Mouse (Mus musculus) liver, adult 2 months (tissue): Measurements from ENCODE around the gene Dact3. TPM values are rescaled to one million over a fixed set of nuclear protein-coding genes. Genes with fewer than 3 reads are reported as not detected.

Experiments
- DNase-seq: peaks from one replicate; pipeline ENCODE4 v3.0.0-alpha.2; 2011; ENCODE audit warnings: low read depth, low spot score; ENCODE audit errors: extremely low read depth
- H3K27ac ChIP-seq: fragments of 200-500 bp; replicated peaks from 2 replicates; pipeline ENCODE4 v1.5.1; 2012; ENCODE audit warnings: low read depth, mild to moderate bottlenecking, control low read depth, inconsistent platforms, low read length; ENCODE audit not compliant: insufficient read depth
- H3K27me3 ChIP-seq: fragments of 200-500 bp; 2 replicates; pipeline ENCODE4 v1.6.1; 2012; ENCODE audit warnings: mild to moderate bottlenecking, moderate library complexity, low read length, inconsistent platforms; ENCODE audit not compliant: control insufficient read depth, insufficient read depth
- H3K36me3 ChIP-seq: fragments of 200-500 bp; 2 replicates; pipeline ENCODE4 v1.6.1; 2012; ENCODE audit warnings: low read length, inconsistent platforms; ENCODE audit not compliant: control insufficient read depth, insufficient read depth
- H3K4me1 ChIP-seq: fragments of 200-500 bp; 2 replicates; pipeline ENCODE4 v1.6.1; 2011; ENCODE audit warnings: low read length; ENCODE audit not compliant: control insufficient read depth, insufficient read depth
- H3K4me3 ChIP-seq: fragments of 200-500 bp; 2 replicates; pipeline ENCODE4 v1.5.1; 2011; ENCODE audit warnings: low read depth, mild to moderate bottlenecking, control low read depth, low read length, moderate library complexity; ENCODE audit not compliant: insufficient read depth
- H3K79me2 ChIP-seq: fragments of 200-500 bp; 2 replicates; pipeline ENCODE4 v1.6.1; 2012; ENCODE audit warnings: inconsistent platforms, mild to moderate bottlenecking, low read length, moderate library complexity; ENCODE audit not compliant: control insufficient read depth, insufficient read depth
- H3K9ac ChIP-seq: fragments of 200-500 bp; 2 replicates; pipeline ENCODE4 v1.6.1; 2012; ENCODE audit warnings: low read depth, mild to moderate bottlenecking, control low read depth, inconsistent platforms, low read length
- CTCF ChIP-seq: fragments of 200-500 bp; IDR thresholded peaks from 2 replicates; pipeline ENCODE4 v1.5.1; 2011; ENCODE audit warnings: low read depth, low read length, control low read depth
- POLR2A ChIP-seq: fragments of 200-500 bp; IDR thresholded peaks from 2 replicates; pipeline ENCODE4 v1.6.1; 2011; ENCODE audit warnings: low read length, control low read depth; ENCODE audit not compliant: insufficient read depth; ENCODE audit errors: extremely low read depth
- WGBS: fragments of 180-500 bp; shearing (Covaris S2); methylation state at CpG from one replicate; pipeline ENCODE4 v1.1.7; 2018; 5-methylcytosine and 5-hydroxymethylcytosine counted together
- polyA plus RNA-seq: library from polyadenylated mRNA; depleted of rRNA; stranded (reverse); fragments of >200 nt; gene quantifications from 2 replicates; pipeline ENCODE4 v1.2.3, GENCODE M21; 2012
- total RNA-seq: library from RNA; depleted of rRNA; stranded (reverse); fragments of >200 nt; gene quantifications from 2 replicates; pipeline ENCODE4 v1.2.3, GENCODE M21; 2014

Gene Dact3
- total and polyA plus RNA-seq, 2 experiments, result under 0.01 to 0.64 TPM

GRCm38 (mm10) chr7:16874190-16874589 is 927 bp upstream of the Dact3 start:
- H3K79me2 ChIP-seq, result no peaks in the 10 kb centered on the region
- H3K27ac ChIP-seq, result peak overlapping the region; percentile 31; the same call in 1 of the 2 replicates
- H3K27me3 ChIP-seq, result peaks cover 4% of the 10 kb centered on the region; the same call in 1 of the 2 replicates
- no peak overlapping the region for H3K4me3 ChIP-seq
- H3K9ac ChIP-seq, result no peak overlapping the region
- peak; percentile 63 for DNase-seq
- H3K4me1 ChIP-seq, result no peaks in the 10 kb centered on the region; the same call in 1 of the 2 replicates
- WGBS, result 1% methylated on average over 17 of the region's 17 CpGs
- H3K36me3 ChIP-seq, result peaks cover 3% of the 10 kb centered on the region; the same call in 1 of the 2 replicates
- TF ChIP-seq POLR2A (no peak), CTCF (peak; percentile 96)

GRCm38 (mm10) chr7:16874756-16875309 is 284 bp upstream of the Dact3 start:
- Histone ChIP-seq H3K79me2 (no peaks in the 10 kb centered on the region), H3K27me3 (peaks cover 4% of the 10 kb centered on the region; the same call in 1 of the 2 replicates), H3K4me3 (peak overlapping the region; percentile 18), H3K4me1 (no peaks in the 10 kb centered on the region; the same call in 1 of the 2 replicates), H3K27ac (peak overlapping the region; percentile 31; the same call in 1 of the 2 replicates), H3K9ac (no peak overlapping the region), H3K36me3 (peaks cover 3% of the 10 kb centered on the region; the same call in 1 of the 2 replicates)
- WGBS, result under 1% methylated on average over 33 of the region's 33 CpGs
- peak; percentile 96 for DNase-seq
- TF ChIP-seq CTCF (peak; percentile 28; the same call in 1 of the 2 replicates), POLR2A (no peak)

- no peak for TF ChIP-seq CTCF
- TF ChIP-seq POLR2A, result no peak
- H3K79me2 ChIP-seq, result no peaks in the 10 kb centered on the region
- H3K36me3 ChIP-seq, result no peaks in the 10 kb centered on the region
- H3K9ac ChIP-seq, result peak overlapping the region; percentile 68
- DNase-seq, result no peak
- H3K27me3 ChIP-seq, result peaks cover 4% of the 10 kb centered on the region; the same call in 1 of the 2 replicates
- WGBS, result under 1% methylated on average over 42 of the region's 42 CpGs
- peak overlapping the region; percentile 60 for H3K4me3 ChIP-seq
- H3K4me1 ChIP-seq, result no peaks in the 10 kb centered on the region; the same call in 1 of the 2 replicates
- no peak overlapping the region for H3K27ac ChIP-seq
Measured at GRCm38 (mm10) chr7:16875326-16875725, 209 bp downstream of the Dact3 start.

GRCm38 (mm10) chr7:16876006-16876405 is 889 bp downstream of the Dact3 start:
- no peak overlapping the region for H3K4me3 ChIP-seq
- TF ChIP-seq CTCF (no peak), POLR2A (no peak)
- H3K36me3 ChIP-seq, result no peaks in the 10 kb centered on the region
- H3K9ac ChIP-seq, result no peak overlapping the region
- no peak for DNase-seq
- peaks cover 4% of the 10 kb centered on the region; the same call in 1 of the 2 replicates for H3K27me3 ChIP-seq
- no peak overlapping the region for H3K27ac ChIP-seq
- 33% methylated on average over 11 of the region's 11 CpGs for WGBS
- H3K4me1 ChIP-seq, result no peaks in the 10 kb centered on the region; the same call in 1 of the 2 replicates
- no peaks in the 10 kb centered on the region for H3K79me2 ChIP-seq

- H3K4me1 ChIP-seq, result no peaks in the 10 kb centered on the region; the same call in 1 of the 2 replicates
- no peak for TF ChIP-seq POLR2A
- no peak for TF ChIP-seq CTCF
- DNase-seq, result no peak
- no peak overlapping the region for H3K4me3 ChIP-seq
- H3K9ac ChIP-seq, result no peak overlapping the region
- H3K36me3 ChIP-seq, result no peaks in the 10 kb centered on the region
- 33% methylated on average over 13 of the region's 13 CpGs for WGBS
- no peaks in the 10 kb centered on the region for H3K79me2 ChIP-seq
- H3K27me3 ChIP-seq, result peaks cover 4% of the 10 kb centered on the region; the same call in 1 of the 2 replicates
- H3K27ac ChIP-seq, result no peak overlapping the region
Measured at GRCm38 (mm10) chr7:16876608-16877007, 1.5 kb downstream of the Dact3 start.

GRCm38 (mm10) chr7:16877717-16878116 is 2.6 kb downstream of the Dact3 start:
- no peak for DNase-seq
- Histone ChIP-seq H3K36me3 (no peaks in the 10 kb centered on the region), H3K79me2 (no peaks in the 10 kb centered on the region), H3K27me3 (peaks cover 4% of the 10 kb centered on the region; the same call in 1 of the 2 replicates), H3K27ac (no peak overlapping the region), H3K4me3 (no peak overlapping the region), H3K9ac (no peak overlapping the region), H3K4me1 (no peaks in the 10 kb centered on the region; the same call in 1 of the 2 replicates)
- TF ChIP-seq POLR2A, result no peak
- no peak for TF ChIP-seq CTCF
- WGBS, result 87% methylated on average over 3 of the region's 3 CpGs
